Mouse (Mus musculus) embryonic fibroblast, embryonic 13.5 days (primary cell): ENCODE data around the gene Atp5e. TPM values are rescaled to one million over a fixed set of nuclear protein-coding genes. Genes with fewer than 3 reads are reported as not detected.

Experiments
- H3K27ac ChIP-seq: 2 replicates; pipeline ENCODE4 v1.5.1; 2012; ENCODE audit warnings: low read length, control low read depth, inconsistent platforms; ENCODE audit not compliant: insufficient read depth
- H3K4me1 ChIP-seq: 2 replicates; pipeline ENCODE4 v1.6.1; 2011; ENCODE audit warnings: low read length; ENCODE audit not compliant: control insufficient read depth, insufficient read depth
- H3K4me3 ChIP-seq: 2 replicates; pipeline ENCODE4 v1.5.1; 2011; ENCODE audit warnings: mild to moderate bottlenecking, control low read depth, low read length; ENCODE audit not compliant: insufficient read depth
- CTCF ChIP-seq: IDR thresholded peaks from 2 replicates; pipeline ENCODE4 v1.5.1; 2011; ENCODE audit warnings: mild to moderate bottlenecking, control low read depth, low read length, moderate library complexity, borderline replicate concordance; ENCODE audit not compliant: insufficient read depth
- POLR2A ChIP-seq: IDR thresholded peaks from 2 replicates; pipeline ENCODE4 v1.6.1; 2011; ENCODE audit warnings: low read depth, mild to moderate bottlenecking, control low read depth, low read length, moderate library complexity
- polyA plus RNA-seq: library from polyadenylated mRNA; stranded (reverse); fragments of >200 nt; gene quantifications from 2 replicates; pipeline ENCODE4 v1.2.4, GENCODE M21; 2011; ENCODE audit warnings: low read depth; ENCODE audit not compliant: missing spikeins, insufficient read length

The Atp5e gene
- polyA plus RNA-seq, 1 experiment: 240 TPM

DNA sequence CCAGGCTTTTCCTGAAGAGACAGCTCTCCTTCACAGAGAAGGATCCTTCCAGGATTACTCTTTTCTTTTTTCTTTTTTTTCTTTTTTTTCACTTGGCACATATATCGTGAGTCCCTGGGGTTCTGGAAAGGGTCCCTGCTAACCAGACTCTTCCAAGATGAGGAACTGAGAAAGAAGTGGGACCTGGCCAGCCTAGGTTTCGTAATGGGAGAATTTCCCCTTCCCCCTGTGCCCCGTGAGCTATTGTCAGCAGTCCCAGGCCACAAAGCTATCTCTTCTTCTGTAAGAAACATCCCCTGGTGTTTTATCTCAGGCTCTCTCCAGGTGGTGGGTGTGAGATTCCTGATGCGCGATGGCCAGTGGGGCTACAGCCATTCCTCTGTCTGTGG is 24.5 kb downstream of the Atp5e start:
- no peak for TF ChIP-seq CTCF
- TF ChIP-seq POLR2A: no peak
- Histone ChIP-seq H3K4me1 (no peaks in the 10 kb centered on the region), H3K4me3 (no peak overlapping the region), H3K27ac (no peak overlapping the region)

DNA sequence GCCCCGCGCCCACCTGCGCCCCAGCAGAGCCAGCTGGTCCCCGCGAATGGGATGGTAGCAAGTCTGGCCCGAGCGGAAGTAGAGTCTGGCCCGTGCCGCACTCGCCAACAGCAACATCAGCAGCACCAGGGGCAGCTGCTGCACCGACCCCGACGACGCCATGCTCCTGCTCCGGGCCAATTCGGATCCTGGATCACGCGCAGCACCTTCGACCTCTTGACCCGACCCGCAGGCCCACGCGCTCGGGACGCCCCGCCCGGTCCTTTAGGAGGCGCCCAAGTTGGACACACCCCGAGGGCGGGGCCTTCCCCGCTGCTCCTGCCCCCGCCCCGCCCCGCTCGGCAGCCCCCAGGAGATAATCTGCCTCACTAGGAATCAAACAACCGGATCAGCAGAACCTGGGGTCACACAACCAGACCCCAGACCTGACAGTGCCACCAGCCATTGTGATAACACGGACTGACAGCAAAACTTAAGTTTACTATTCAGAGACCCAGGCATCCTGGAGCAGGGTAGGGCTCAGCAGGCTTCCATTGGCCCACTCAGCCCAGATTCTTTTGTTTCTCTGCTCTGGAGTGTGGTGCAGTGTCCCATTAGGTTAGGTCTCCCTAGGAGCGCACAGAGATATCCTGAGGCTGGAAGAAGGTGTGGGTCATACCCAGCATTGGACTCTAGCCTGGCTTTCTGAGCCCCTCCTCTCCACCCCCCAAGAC is 25.0 kb downstream of the Atp5e start, which contains the start of gene Ctsz:
Ctsz (minus strand) TSS at position 303 of the 713 bp plus-strand sequence.
- no peak within 1 kb of the TSS for H3K27ac ChIP-seq
- H3K4me3 ChIP-seq: peak within 1 kb of the TSS; percentile 55
- no peaks in the 10 kb centered on the region for H3K4me1 ChIP-seq
- TF ChIP-seq POLR2A (peak; percentile 63), CTCF (no peak)

DNA sequence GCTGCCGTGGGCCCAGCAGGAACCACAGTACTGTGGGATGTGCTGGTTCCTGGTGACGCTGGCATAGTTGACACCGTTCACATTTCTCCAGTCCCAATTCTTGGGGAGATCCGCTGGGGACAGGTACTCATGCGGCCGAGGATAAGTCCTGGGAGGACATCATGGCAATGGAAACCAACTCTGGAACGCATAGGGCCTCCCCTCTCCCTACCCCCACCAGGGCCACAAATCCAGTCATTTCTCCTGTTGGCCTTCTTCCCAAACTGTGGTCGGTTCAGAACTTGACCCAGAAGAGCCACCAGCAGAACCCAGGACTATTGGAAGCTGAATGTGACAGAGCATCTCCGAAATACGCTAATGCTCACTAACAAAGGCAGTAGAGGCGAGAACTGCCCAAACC is 25.7 kb downstream of the Atp5e start:
- H3K4me1 ChIP-seq: no peaks in the 10 kb centered on the region
- H3K27ac ChIP-seq: no peak overlapping the region
- H3K4me3 ChIP-seq: peak overlapping the region; percentile 55
- TF ChIP-seq CTCF (no peak), POLR2A (no peak)

DNA sequence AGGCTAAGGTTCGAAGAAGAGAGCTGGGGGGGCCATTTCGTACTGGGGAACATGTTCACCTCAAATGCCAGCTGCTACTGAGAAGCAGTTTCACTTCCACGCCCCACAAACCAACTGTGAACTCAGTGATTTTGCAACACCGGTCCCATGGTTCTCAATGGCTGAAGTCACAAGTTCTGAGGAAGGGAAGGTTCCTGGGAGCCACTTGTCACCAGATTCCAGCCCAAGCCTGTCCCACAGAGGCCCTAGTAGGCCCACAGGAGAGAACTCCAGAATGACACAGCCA is 26.3 kb downstream of the Atp5e start:
- H3K4me3 ChIP-seq: peak overlapping the region; percentile 55
- no peaks in the 10 kb centered on the region for H3K4me1 ChIP-seq
- H3K27ac ChIP-seq: no peak overlapping the region
- TF ChIP-seq CTCF: no peak
- TF ChIP-seq POLR2A: no peak

DNA sequence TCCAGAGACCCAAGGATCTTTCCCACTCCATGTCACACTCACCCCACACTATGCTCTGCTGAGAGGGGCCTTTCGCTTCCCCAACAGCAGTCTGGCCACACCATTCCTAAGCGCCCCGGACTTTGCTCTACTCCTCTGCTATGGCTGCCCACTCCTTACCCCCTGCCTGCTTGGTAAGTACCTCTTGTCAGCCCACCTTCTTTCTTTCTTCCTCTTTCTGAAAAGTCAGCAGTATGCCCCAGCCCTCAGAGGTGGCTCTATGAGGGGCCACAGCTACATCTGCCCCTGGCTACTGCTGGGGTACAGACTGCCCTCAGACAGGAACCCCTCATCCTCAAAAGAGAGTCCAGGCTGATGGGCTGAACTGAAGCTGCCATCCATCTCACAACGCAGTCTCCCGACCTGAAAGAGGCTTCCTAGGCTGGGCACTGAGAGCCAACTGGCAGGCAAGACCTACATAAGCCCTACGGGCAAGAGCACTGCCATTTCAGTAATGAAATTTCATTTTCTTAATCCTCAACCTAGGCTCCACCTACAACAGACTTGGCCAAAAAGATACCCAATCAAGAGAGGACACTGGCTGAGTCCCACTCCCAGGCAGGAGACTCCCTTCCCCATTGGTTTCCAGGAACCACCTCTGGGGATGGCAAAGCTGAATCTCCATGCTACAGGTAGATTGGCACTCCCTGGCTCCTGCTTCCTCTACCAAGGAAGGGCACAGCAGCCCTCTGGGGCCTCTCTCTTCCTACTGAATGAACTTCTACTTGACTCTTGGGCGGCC is 26.8 kb downstream of the Atp5e start:
- Histone ChIP-seq H3K4me3 (no peak overlapping the region), H3K27ac (no peak overlapping the region), H3K4me1 (no peaks in the 10 kb centered on the region)
- no peak for TF ChIP-seq CTCF
- TF ChIP-seq POLR2A: no peak

DNA sequence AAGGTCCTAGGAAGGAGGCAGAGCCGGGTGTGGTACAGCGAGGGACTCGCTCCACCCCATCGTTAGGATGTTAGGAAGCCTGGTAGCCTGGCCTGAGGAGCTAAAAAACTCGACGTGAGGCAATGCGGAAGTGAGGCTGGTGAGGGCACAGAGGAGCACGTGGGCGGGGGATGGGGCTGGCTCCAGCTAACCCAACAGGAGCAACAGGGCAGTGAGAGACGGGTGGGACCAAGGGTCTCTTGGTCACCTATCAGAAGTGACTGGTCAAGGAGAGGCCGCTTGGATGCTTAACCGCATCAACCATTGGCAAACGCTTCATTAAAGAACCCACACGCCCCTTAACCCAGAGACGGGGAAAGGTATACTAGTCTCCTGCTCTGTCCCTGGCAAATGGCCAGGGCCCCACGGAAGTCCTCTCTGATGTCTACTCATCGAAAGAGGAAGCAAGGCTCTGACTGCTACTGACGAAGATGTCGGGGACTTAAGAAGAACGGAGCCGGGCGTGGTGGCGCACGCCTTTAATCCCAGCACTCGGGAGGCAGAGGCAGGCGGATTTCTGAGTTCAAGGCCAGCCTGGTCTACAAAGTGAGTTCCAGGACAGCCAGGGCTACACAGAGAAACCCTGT is 27.7 kb downstream of the Atp5e start:
- H3K27ac ChIP-seq: no peak overlapping the region
- H3K4me3 ChIP-seq: no peak overlapping the region
- H3K4me1 ChIP-seq: no peaks in the 10 kb centered on the region
- TF ChIP-seq POLR2A: no peak
- TF ChIP-seq CTCF: no peak

DNA sequence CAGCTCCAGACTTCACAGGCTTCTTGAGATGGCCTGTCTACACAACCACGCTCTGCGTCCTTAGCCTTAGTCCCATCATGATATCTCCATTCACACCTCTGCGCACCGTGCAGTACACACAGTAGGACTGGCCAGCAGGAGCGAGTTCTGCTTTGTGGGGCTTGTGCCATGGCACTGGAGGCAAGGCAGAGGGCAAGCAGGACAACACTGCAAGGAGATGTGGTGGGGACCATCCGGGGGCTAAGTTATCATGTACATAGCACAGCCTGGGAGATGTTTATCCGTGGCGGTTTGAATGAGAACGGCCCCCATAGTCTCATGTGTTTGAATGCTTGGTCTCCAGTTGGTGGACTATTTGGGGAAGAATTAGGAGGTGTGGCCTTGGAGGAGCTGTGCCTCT is 29.0 kb downstream of the Atp5e start:
- Histone ChIP-seq H3K4me3 (no peak overlapping the region), H3K4me1 (no peaks in the 10 kb centered on the region), H3K27ac (no peak overlapping the region)
- TF ChIP-seq POLR2A (no peak), CTCF (no peak)

DNA sequence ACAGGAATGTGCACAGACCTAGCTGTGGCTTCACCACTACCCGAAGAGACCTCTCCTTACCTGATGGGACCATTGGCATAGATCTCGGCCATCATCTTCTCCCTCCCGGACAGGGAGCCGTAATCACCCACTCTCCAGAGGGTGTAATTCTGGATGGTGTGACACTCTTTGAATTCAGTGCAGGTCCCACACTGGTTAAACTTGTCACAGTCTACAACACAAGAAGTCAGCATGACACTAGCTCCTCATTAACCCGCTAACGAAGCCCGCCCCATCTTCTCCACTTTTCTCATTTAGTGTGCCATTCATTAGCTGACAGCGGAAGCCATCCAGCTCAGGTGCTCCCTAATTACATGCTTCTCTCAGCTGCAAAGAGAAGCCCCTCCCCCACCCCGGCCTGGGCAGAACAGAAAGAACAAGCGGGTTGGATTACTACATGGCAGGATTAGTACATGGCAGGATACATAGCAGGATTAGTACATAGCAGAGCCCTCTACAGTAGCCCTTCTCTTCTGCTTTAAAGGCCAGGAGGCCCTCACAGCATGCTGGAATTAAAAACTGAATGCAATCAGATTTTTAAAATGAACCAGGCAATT is 34.8 kb downstream of the Atp5e start:
- TF ChIP-seq CTCF (no peak), POLR2A (no peak)
- H3K4me3 ChIP-seq: no peak overlapping the region
- H3K4me1 ChIP-seq: no peaks in the 10 kb centered on the region
- no peak overlapping the region for H3K27ac ChIP-seq

DNA sequence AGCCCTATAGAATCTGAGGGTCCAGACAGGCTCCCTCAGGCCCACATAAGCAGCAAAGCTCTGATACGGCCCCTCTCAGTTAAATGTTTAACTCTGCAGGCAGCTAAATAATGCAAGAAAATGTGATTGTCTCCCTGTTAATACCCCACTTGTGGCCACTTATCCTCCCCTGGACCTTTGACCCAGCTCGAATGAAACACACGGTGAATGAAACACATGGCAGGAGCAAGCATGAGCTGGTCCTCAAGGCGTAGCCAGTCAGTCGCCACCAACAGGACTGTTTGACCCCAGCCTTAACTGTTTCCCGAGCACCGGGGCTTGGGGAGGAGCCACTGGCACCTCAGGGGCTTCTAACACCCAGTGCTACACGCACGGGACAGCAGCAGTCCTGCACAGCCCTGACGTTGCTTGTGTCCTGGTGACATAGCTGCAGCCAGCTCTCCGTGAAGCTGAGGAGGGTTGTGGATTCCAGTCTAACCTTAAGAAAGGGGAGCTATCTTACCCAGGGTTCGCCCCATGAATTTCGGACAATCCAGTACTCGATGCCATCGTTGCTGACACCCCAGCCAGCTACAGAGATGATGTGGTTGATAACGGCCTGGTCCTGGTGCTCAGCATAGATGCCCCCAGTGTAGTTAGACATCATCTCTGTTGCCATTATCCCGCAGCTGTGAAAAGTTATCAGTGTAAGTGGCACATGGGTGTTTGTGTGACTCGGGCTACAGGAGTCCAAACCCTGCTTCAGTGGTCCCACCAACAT is 35.6 kb downstream of the Atp5e start:
- Histone ChIP-seq H3K4me3 (no peak overlapping the region), H3K27ac (no peak overlapping the region), H3K4me1 (no peaks in the 10 kb centered on the region)
- TF ChIP-seq CTCF: no peak
- no peak for TF ChIP-seq POLR2A
